Mouse (Mus musculus) myocyte (in vitro differentiated cells): ENCODE measurements around the gene Zbtb40.

Experiments used
- CEBPB ChIP-seq: IDR thresholded peaks from 2 replicates; pipeline ENCODE4 v1.6.1; 2011; ENCODE audit warnings: mild to moderate bottlenecking, moderate library complexity; ENCODE audit not compliant: poor library complexity, insufficient read depth, severe bottlenecking
- E2F4 ChIP-seq: IDR thresholded peaks from one replicate; pipeline ENCODE4 v1.6.1; 2011; ENCODE audit warnings: mild to moderate bottlenecking, control low read depth, moderate library complexity; ENCODE audit not compliant: insufficient read depth
- MYOD1 ChIP-seq, 3 experiments: IDR thresholded peaks; one replicate each; pipeline ENCODE4 v1.6.1; 2011; ENCODE audit warnings: control low read depth in 2 of 3, low read depth in 2 of 3, mild to moderate bottlenecking in 2 of 3, moderate library complexity in 1 of 3; ENCODE audit not compliant: insufficient read length in 2 of 3, control insufficient read depth in 1 of 3
- POLR2A ChIP-seq: IDR thresholded peaks from one replicate; pipeline ENCODE4 v1.6.1; 2011; ENCODE audit warnings: low read depth, mild to moderate bottlenecking, control low read depth, moderate library complexity; ENCODE audit not compliant: insufficient read length
- POLR2AphosphoS2 ChIP-seq: IDR thresholded peaks from one replicate; pipeline ENCODE4 v1.6.1; 2011; ENCODE audit warnings: low read depth, control low read depth; ENCODE audit not compliant: insufficient read length
- SRF ChIP-seq: IDR thresholded peaks from one replicate; pipeline ENCODE4 v1.6.1; 2011; ENCODE audit warnings: low read depth; ENCODE audit not compliant: control insufficient read depth, insufficient read length
- TCF12 ChIP-seq: IDR thresholded peaks from one replicate; pipeline ENCODE4 v1.6.1; 2011; ENCODE audit warnings: mild to moderate bottlenecking, control low read depth; ENCODE audit not compliant: poor library complexity, insufficient read depth, severe bottlenecking
- USF1 ChIP-seq: IDR thresholded peaks from one replicate; pipeline ENCODE4 v1.6.1; 2011; ENCODE audit warnings: low read depth, mild to moderate bottlenecking, control low read depth, moderate library complexity

- TF ChIP-seq POLR2A, result no peak
- TF ChIP-seq MYOD1 (IDR thresholded peaks at IDR 0.05; ENCODE audit: control insufficient read depth in 1 of 3, insufficient read length in 2 of 3, low read depth in 2 of 3), result no peak
- TF ChIP-seq SRF, result no peak
- TF ChIP-seq E2F4, result no peak
- TF ChIP-seq POLR2AphosphoS2, result no peak
- no peak for TF ChIP-seq TCF12
- TF ChIP-seq USF1, result no peak
- no peak for TF ChIP-seq CEBPB
These were observed 67.7 kb downstream of the Zbtb40 start for GRCm38 (mm10) chr4:136980921-136981320.
